Mouse (Mus musculus) ES-E14 (cell line): Measurements from ENCODE around the gene Casc1.

Experiments used
- HCFC1 ChIP-seq: IDR thresholded peaks from 2 replicates; pipeline ENCODE4 v1.6.1; 2012; ENCODE audit warnings: low read length, inconsistent platforms, borderline replicate concordance; ENCODE audit not compliant: insufficient read depth
- MAFK ChIP-seq: IDR thresholded peaks from 2 replicates; pipeline ENCODE4 v1.6.1; 2014; ENCODE audit warnings: mild to moderate bottlenecking, low read depth, low read length, inconsistent platforms; ENCODE audit not compliant: insufficient read depth
- ZC3H11A ChIP-seq: IDR thresholded peaks from 2 replicates; pipeline ENCODE4 v1.6.1; 2012; ENCODE audit warnings: low read depth, mild to moderate bottlenecking, inconsistent platforms, low read length, borderline replicate concordance
- ZNF384 ChIP-seq: IDR thresholded peaks from 2 replicates; pipeline ENCODE4 v1.6.1; 2012; ENCODE audit warnings: low read depth, low read length, inconsistent platforms

GRCm38 (mm10) chr6:145131991-145132390 is 78.8 kb downstream of the Casc1 start:
- TF ChIP-seq HCFC1 (no peak), MAFK (no peak), ZC3H11A (no peak), ZNF384 (no peak)
